Mouse (Mus musculus): ENCODE measurements around the gene Slc22a12. TPM values are rescaled to one million over a fixed set of nuclear protein-coding genes. Genes with fewer than 3 reads are reported as not detected.

Slc22a12 gene
- polyA plus RNA-seq, 1 experiment from 2014 or later, result not detected

Small RNAs within 50 kb of the gene (microRNA-seq; reads per million reads assigned to microRNA genes)
- gene Gm26460, result not detected

Other genes with a start within 250 kb of the Slc22a12 start
- gene Cdc42bpg, start 236.6 kb downstream of the Slc22a12 start, polyA plus RNA-seq (2015; fragmentation: Nextera tagmentation; extraction: Ambion mirVana), result 0.26 and 0.57 TPM in 2 replicates
- 71.5 and 73.9 TPM in 2 replicates for gene Men1, start 208.1 kb downstream of the Slc22a12 start, polyA plus RNA-seq (2015; fragmentation: Nextera tagmentation; extraction: Ambion mirVana)
- 13.5 and 17.0 TPM in 2 replicates for gene Map4k2, start 201.9 kb downstream of the Slc22a12 start, polyA plus RNA-seq (2015; fragmentation: Nextera tagmentation; extraction: Ambion mirVana)
- 107 and 119 TPM in 2 replicates for gene Sf1, start 179.3 kb downstream of the Slc22a12 start, polyA plus RNA-seq (2015; fragmentation: Nextera tagmentation; extraction: Ambion mirVana)
- gene Pygm, start 158.6 kb downstream of the Slc22a12 start, polyA plus RNA-seq (2015; fragmentation: Nextera tagmentation; extraction: Ambion mirVana), result 5.7 and 6.3 TPM in 2 replicates
- 44.1 and 49.9 TPM in 2 replicates for gene Rasgrp2, start 143.7 kb downstream of the Slc22a12 start, polyA plus RNA-seq (2015; fragmentation: Nextera tagmentation; extraction: Ambion mirVana)
- 24.0 and 28.9 TPM in 2 replicates for gene Nrxn2, start 124.3 kb downstream of the Slc22a12 start, polyA plus RNA-seq (2015; fragmentation: Nextera tagmentation; extraction: Ambion mirVana)

All from neural tube, embryonic 13.5 days (tissue).